Mouse (Mus musculus) heart, adult 2 months (tissue): ENCODE measurements at regions not wholly inside any gene's neighbourhood (a gene's known extent, or its start where the extent isn't known, plus 50 kb on each side); places are given as distances from the start of the nearest gene placed in this dataset.

Experiments
- CTCF ChIP-seq: fragments of 200-600 bp; IDR thresholded peaks from 2 replicates; pipeline ENCODE4 v1.8.1; 2022; ENCODE audit warnings: antibody characterized with exemption, mild to moderate bottlenecking, moderate library complexity
- EP300 ChIP-seq: fragments of 200-500 bp; IDR thresholded peaks from 2 replicates; pipeline ENCODE4 v1.6.1; 2011; ENCODE audit warnings: low read depth, low read length, control low read depth; ENCODE audit not compliant: insufficient read depth

DNA sequence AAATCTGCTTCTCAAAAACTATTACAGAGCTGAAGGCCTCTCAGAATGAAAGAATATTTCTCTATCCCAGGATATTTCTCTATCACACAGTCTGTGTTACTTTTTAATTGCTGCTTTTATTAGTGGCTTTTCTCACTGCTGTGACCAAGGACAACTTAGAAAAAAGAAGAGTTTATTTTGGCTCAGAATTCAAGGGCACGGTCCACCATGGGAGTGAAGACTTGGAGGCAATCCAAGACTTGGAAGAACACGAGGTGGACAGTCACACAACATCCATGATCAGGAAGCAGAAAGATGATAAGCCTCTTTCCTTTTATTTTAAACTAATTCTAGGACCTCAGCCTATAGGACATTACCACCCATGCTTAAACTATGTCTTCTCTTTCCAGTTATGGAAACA is 561.5 kb downstream of the Pdcd6ip start:
- no peak for TF ChIP-seq CTCF
- no peak for TF ChIP-seq EP300
